Mouse (Mus musculus) liver, embryonic 16.5 days (tissue): ENCODE measurements around the gene Cbfa2t3. TPM values are rescaled to one million over a fixed set of nuclear protein-coding genes. Genes with fewer than 3 reads are reported as not detected.

Experiments
- ATAC-seq: fragments of 200-750 bp; cut with Nextera tagmentation; 2 replicates; pipeline ENCODE4 v1.8.0; 2017; ENCODE audit warnings: low read depth, mild to moderate bottlenecking, moderate number of reproducible peaks, moderate library complexity
- H3K27ac ChIP-seq: fragments of 300-500 bp; sonication (generic); 2 replicates; pipeline ENCODE4 v1.5.1; 2014; ENCODE audit warnings: mild to moderate bottlenecking, low read length
- H3K27me3 ChIP-seq: fragments of 300-500 bp; sonication (generic); 2 replicates; pipeline ENCODE4 v1.6.1; 2014; ENCODE audit warnings: low read depth, low read length, mixed read lengths; ENCODE audit not compliant: control insufficient read depth, insufficient read depth
- H3K36me3 ChIP-seq: fragments of 300-500 bp; sonication (generic); 2 replicates; pipeline ENCODE4 v1.6.1; 2014; ENCODE audit warnings: mild to moderate bottlenecking; ENCODE audit not compliant: control insufficient read depth, insufficient read depth
- H3K4me1 ChIP-seq: fragments of 300-500 bp; sonication (generic); 2 replicates; pipeline ENCODE4 v1.6.1; 2014; ENCODE audit warnings: low read depth, low read length, mixed read lengths; ENCODE audit not compliant: control insufficient read depth
- H3K4me2 ChIP-seq: fragments of 300-500 bp; sonication (generic); 2 replicates; pipeline ENCODE4 v1.6.1; 2014; ENCODE audit warnings: low read depth, low read length, mixed read lengths
- H3K4me3 ChIP-seq: fragments of 300-500 bp; sonication (generic); 2 replicates; pipeline ENCODE4 v1.5.1; 2014; ENCODE audit warnings: low read depth, mild to moderate bottlenecking, low read length
- H3K9ac ChIP-seq: fragments of 300-500 bp; sonication (generic); 2 replicates; pipeline ENCODE4 v1.6.1; 2014; ENCODE audit warnings: low read depth, low read length
- H3K9me3 ChIP-seq: fragments of 300-500 bp; sonication (generic); replicated peaks from 2 replicates; pipeline ENCODE4 v1.6.1; 2016; ENCODE audit warnings: low read length; ENCODE audit not compliant: control insufficient read depth
- WGBS: fragments of 180-500 bp; shearing (Covaris S2); extraction: QIAGEN DNeasy Blood & Tissue Kit; methylation state at CpG from one replicate; pipeline ENCODE4 v1.1.7; 2014; ENCODE audit not compliant: insufficient replicate concordance; 5-methylcytosine and 5-hydroxymethylcytosine counted together
- polyA plus RNA-seq: library from polyadenylated mRNA; unstranded; fragments of >200 nt; fragmentation: Nextera tagmentation; extraction: Ambion mirVana; gene quantifications from 2 replicates; pipeline ENCODE4 v1.2.1, GENCODE M21; 2015

Gene Cbfa2t3
- polyA plus RNA-seq, 1 experiment from 2014 or later, result 3.3 TPM

DNA sequence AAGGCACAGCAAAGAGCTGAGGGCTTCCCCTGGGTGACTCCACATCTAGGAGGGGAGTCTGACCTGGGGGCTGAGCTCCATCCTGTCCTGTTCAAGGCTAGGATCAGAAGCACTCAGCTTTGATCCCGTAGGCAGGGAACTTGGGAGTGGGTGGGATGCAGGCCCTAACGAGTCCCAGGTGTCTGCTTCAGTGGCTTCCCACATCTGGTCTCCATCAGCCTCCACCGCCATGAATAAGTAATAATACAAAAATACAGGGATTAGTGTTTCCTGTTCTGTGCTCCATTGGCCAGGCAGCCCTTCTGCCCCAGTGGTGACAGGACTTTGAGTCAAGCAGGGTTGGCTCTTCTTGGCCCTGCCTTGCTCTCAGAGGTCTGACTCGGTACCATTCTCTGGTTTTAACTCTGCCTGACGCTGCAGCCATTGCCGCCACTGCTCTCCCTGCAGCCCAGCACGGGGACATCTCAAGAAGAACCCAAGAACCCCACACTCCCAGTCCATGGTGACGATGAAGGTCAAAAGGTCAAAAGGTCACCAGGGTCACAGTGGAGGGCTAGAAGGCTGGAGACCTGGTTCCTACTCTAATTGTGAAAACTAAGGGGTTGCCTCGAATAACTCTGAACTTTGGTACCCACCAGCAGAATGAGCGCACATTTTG is 40.6 kb downstream of the Cbfa2t3 start:
- Histone ChIP-seq H3K4me3 (no peak overlapping the region), H3K9me3 (no peaks in the 10 kb centered on the region), H3K27me3 (no peaks in the 10 kb centered on the region), H3K27ac (no peak overlapping the region), H3K4me2 (no peak overlapping the region), H3K36me3 (no peaks in the 10 kb centered on the region), H3K9ac (no peak overlapping the region), H3K4me1 (no peaks in the 10 kb centered on the region)
- no peak for ATAC-seq
- 74% methylated on average over 10 of the region's 10 CpGs for WGBS

DNA sequence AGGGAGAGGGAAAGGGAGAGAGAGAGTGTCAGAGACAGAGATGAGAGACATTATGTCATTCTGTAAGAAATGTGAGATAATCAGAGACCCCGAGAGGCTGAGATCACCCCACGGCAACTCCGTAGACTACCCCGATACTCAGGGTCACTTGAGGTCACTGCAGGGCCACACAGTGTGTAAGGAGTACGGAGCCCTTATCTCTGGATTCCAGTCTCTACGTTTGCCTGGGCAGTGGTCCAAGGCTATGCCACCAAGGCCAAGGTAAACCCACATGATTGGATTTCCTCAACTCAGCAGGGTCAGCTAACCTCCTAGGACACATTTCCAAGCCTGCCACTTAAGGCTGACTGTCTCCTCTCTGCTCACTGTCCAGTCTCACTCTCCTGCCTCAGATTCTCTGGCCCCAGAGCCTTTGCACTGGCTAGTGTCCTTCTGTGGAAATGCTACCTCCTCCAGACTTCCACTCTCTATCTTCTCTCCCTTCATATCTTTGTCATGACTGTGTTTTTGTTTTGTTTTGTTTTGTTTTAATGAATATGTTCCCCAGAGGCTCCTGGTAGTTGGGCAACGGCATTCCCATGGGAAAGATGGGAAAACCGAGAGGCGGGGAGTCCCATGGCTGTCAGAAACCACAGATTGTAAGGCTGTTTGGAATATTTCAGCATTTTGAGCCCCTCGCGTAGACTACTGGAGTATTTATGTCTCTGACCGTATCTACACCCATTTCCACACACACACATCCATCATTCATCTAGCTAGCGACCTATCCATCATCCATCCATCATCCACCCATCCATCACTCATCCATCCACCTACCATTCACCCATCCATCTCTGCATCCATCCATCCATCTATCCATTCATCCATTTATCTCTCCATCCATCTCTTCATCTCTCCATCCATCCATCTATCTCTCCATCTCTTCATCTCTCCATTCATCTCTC is 42.6 kb downstream of the Cbfa2t3 start:
- Histone ChIP-seq H3K4me3 (no peak overlapping the region), H3K9ac (no peak overlapping the region), H3K27ac (no peak overlapping the region), H3K4me2 (no peak overlapping the region), H3K27me3 (no peaks in the 10 kb centered on the region), H3K4me1 (peaks cover 2% of the 10 kb centered on the region; the same call in 1 of the 2 replicates), H3K36me3 (no peaks in the 10 kb centered on the region), H3K9me3 (no peaks in the 10 kb centered on the region)
- no peak for ATAC-seq
- 61% methylated on average over 13 of the region's 13 CpGs for WGBS

DNA sequence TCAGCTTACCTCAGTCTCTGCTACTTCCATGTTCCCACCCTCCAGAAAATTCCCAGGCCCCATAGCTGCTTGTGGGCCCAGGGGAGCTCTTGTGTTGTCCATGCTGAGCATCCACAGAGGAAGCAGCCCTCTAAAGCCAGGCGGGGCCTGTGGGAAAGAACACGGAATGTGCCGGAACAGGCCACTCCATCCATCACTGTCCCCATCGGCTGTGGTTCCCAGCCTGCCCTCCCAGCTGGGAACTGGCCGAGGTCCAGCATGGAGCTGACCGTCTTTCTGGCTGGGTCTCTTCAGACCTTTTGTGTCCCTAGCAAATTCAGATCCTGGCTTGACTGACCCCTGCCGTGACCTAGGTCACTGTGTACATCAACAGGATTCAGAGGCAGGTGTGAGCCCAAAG is 44.1 kb downstream of the Cbfa2t3 start:
- Histone ChIP-seq H3K27ac (no peak overlapping the region), H3K4me3 (no peak overlapping the region), H3K36me3 (no peaks in the 10 kb centered on the region), H3K9me3 (no peaks in the 10 kb centered on the region), H3K4me1 (peaks cover 2% of the 10 kb centered on the region; the same call in 1 of the 2 replicates), H3K9ac (no peak overlapping the region), H3K4me2 (no peak overlapping the region), H3K27me3 (no peaks in the 10 kb centered on the region)
- 67% methylated on average over 7 of the region's 7 CpGs for WGBS
- no peak for ATAC-seq

DNA sequence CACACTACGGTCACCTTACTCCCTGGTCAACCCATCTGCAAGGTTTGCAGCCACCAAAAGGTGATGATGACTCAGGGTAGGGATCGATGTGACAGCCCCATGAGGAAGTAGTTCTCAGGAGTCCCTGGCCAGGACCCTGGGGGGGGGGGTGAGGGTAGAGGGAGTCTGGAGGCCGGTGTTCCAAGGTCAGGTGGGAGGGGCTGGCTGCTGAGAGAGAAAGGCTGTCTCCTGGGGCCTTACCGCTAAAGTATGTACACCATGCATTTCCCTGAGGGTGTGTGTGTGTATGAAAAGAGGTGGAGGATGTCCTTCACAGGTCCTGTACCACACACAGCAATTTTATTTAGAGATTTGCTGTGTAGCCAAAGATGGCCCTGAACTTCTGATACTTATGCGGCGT is 46.3 kb downstream of the Cbfa2t3 start:
- Histone ChIP-seq H3K36me3 (no peaks in the 10 kb centered on the region; the same call in 1 of the 2 replicates), H3K9me3 (no peaks in the 10 kb centered on the region), H3K4me1 (peaks cover 2% of the 10 kb centered on the region; the same call in 1 of the 2 replicates), H3K4me3 (no peak overlapping the region), H3K9ac (no peak overlapping the region), H3K4me2 (no peak overlapping the region), H3K27me3 (no peaks in the 10 kb centered on the region), H3K27ac (no peak overlapping the region)
- 60% methylated on average over 6 of the region's 6 CpGs for WGBS
- no peak for ATAC-seq

DNA sequence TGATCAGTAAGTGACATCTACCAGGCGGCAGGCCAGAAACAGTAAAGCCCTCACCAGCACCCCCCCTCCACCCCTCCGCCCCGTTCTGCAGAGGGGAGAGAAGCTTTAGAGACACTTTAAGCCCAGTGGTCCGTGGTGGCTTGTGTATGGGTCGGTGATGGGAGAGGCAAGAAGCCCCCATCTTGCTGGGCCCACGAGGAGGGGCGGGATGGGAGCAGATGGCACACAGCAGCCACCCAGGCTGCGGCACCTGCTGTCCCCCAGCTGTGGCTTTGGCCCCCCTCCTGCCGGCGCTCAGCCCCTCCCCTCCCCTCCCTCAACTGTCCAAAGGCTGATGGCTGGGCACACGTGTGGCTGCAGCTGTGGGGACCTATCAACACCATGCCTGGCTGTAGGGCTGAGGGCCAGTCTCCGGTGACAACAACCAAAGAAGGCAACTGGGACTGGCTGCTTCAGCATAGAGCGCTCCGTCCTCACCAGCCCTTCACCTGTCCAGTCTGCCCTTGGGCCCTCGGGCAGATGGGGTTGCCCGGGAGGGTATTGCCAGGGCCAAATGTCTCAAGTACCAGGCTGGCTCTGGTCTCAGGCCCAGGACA is 47.5 kb downstream of the Cbfa2t3 start:
- H3K36me3 ChIP-seq, result no peaks in the 10 kb centered on the region; the same call in 1 of the 2 replicates
- H3K9ac ChIP-seq, result no peak overlapping the region

DNA sequence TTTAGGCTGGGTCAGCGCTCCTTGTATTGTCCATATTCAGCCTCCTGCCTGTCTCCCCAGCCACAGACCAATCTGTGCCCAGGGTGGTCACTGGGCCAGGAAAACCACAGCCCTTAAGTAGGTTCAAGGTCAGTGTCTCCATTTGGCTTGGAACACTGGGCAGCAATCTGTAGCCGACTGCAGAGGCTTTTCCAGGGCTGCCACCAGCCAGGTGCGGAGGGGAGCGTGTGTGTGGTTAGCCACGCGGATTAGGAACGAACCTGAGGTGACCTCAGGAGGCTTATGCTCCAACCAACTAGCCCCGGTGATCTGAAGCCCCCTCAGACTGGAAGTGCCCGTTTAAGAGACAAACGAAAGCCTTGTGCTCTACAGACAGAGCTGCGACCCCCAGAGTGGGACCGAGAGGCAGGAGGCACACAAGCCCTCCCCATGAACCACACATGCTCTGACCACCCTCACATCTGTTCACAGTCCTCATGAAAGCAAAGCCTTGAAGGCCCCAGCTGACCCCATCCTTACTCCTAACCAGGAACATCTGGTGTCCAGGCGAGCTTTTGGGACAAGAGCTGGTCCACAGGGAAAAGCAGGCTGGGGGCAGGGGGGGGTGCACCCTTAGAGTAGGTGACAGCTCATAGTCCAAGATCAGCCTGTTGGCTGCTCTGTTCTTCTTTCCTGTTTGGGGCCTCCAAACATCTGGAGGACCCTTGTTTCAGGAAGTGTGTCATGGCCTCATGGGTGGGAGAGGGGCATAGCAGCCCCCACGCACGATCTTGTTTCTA is 50.5 kb downstream of the Cbfa2t3 start:
- H3K9ac ChIP-seq, result no peak overlapping the region
- WGBS, result 81% methylated on average over 15 of the region's 15 CpGs
- no peaks in the 10 kb centered on the region for H3K9me3 ChIP-seq
- peaks cover 2% of the 10 kb centered on the region; the same call in 1 of the 2 replicates for H3K4me1 ChIP-seq
- no peak overlapping the region for H3K4me3 ChIP-seq
- H3K27ac ChIP-seq, result no peak overlapping the region
- ATAC-seq, result no peak
- H3K4me2 ChIP-seq, result no peak overlapping the region
- no peaks in the 10 kb centered on the region; the same call in 1 of the 2 replicates for H3K36me3 ChIP-seq
- H3K27me3 ChIP-seq, result no peaks in the 10 kb centered on the region

More for the DNA sequence above, 47.5 kb downstream of the Cbfa2t3 start:
- Histone ChIP-seq H3K4me3 (no peak overlapping the region), H3K9me3 (no peaks in the 10 kb centered on the region), H3K4me1 (peaks cover 2% of the 10 kb centered on the region; the same call in 1 of the 2 replicates), H3K27me3 (no peaks in the 10 kb centered on the region), H3K4me2 (no peak overlapping the region), H3K27ac (no peak overlapping the region)
- ATAC-seq, result no peak
- 69% methylated on average over 16 of the region's 16 CpGs for WGBS

DNA sequence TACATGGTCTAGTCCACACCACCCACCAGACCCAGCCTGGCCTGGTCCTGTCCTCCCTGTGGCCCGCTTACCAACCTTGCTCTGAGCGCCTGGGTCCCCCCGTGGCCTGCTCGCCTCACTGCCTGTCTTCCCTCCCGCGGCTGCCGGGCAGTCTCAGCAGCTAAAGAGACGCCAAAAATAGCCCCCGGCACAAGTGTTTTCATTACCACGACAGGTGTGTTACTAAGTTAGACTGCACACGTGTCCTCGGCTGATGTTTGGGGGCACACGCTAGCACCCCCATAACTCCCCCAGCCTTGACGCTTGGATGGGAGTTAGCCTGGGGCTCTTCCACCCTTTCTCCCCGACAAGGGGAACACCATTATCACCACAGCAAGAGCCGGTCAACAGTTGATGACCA is 52.6 kb downstream of the Cbfa2t3 start:
- H3K27ac ChIP-seq, result no peak overlapping the region
- H3K27me3 ChIP-seq, result no peaks in the 10 kb centered on the region
- H3K36me3 ChIP-seq, result no peaks in the 10 kb centered on the region; the same call in 1 of the 2 replicates
- no peak overlapping the region for H3K4me2 ChIP-seq
- no peak for ATAC-seq
- H3K4me1 ChIP-seq, result no peaks in the 10 kb centered on the region
- no peak overlapping the region for H3K9ac ChIP-seq
- WGBS, result 80% methylated on average over 16 of the region's 16 CpGs
- H3K4me3 ChIP-seq, result no peak overlapping the region
- no peaks in the 10 kb centered on the region for H3K9me3 ChIP-seq

DNA sequence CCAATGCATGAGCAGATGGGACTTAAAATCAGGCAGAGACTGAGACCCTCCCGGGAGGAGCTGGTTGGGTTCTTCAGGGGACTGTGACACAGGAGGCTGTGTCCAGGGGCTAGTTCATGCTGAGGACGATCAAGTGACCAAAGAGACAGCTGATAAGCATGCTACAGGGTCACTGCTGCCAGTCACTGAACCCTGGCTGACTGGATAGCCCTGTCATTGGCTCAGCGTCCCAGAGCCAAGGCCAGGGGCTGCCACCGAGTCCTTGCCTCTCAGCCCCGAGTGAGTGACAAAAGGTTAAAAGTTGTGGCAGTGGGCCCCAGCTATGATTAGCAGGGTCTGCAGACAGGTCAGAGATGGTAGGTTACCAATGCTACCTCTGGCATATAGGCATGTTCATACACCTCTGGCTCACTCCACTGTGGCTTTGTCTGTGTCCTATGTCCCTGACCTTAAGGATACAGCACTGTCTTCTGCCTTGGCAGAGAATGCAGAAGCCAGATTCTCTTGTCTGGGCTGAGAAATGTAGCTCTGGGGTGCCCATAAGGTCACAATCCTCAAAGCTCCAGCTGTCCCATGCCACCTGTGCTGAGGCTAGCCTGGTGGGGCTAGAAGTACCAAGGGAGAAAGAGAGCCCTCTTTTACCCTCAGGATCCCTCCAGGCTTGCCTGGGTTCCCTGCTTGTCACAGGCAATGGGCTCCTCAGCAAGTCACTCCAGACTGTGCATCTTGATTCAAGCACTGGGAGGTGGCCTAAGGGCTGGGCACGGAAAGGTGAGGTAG is 54.5 kb downstream of the Cbfa2t3 start:
- H3K9me3 ChIP-seq, result no peaks in the 10 kb centered on the region
- no peaks in the 10 kb centered on the region; the same call in 1 of the 2 replicates for H3K4me1 ChIP-seq
- H3K36me3 ChIP-seq, result no peaks in the 10 kb centered on the region; the same call in 1 of the 2 replicates
- ATAC-seq, result no peak
- H3K27me3 ChIP-seq, result no peaks in the 10 kb centered on the region
- no peak overlapping the region for H3K4me3 ChIP-seq
- no peak overlapping the region for H3K27ac ChIP-seq
- H3K4me2 ChIP-seq, result no peak overlapping the region
- H3K9ac ChIP-seq, result no peak overlapping the region
- WGBS, result 67% methylated on average over 6 of the region's 6 CpGs
